Mouse (Mus musculus) brain, embryonic 14.5 days (tissue): ENCODE results near the gene Tas2r130.

Source experiments
- CTCF ChIP-seq: fragments of 200-500 bp; IDR thresholded peaks from 2 replicates; pipeline ENCODE4 v1.5.1; 2012; ENCODE audit warnings: inconsistent platforms, mild to moderate bottlenecking, moderate library complexity, borderline replicate concordance; ENCODE audit not compliant: insufficient read depth, insufficient read length; ENCODE audit errors: extremely low read depth
- POLR2A ChIP-seq: fragments of 200-500 bp; IDR thresholded peaks from 2 replicates; pipeline ENCODE4 v1.6.1; 2012; ENCODE audit warnings: mild to moderate bottlenecking, inconsistent platforms, borderline replicate concordance; ENCODE audit not compliant: poor library complexity, insufficient read depth, insufficient read length, severe bottlenecking; ENCODE audit errors: extremely low read depth

- TF ChIP-seq CTCF = no peak
- no peak for TF ChIP-seq POLR2A
Observed at GRCm38 (mm10) chr6:131660049-131660448, 29.3 kb upstream of the Tas2r130 start, which contains the start of gene Tas2r107.
